Mouse (Mus musculus): ENCODE measurements around the gene Nkd2.

Gene Nkd2

GRCm38 (mm10) chr13:73847465-73847836 lies at the start of gene Nkd2:
TSS of gene Nkd2 (minus strand) at chr13:73847631.
- ChIA-PET POLR2A (interaction anchor here in 3 of 4 experiments (0.7 to 3.1 kb wide), 19 partner anchors 8 to 215 kb away, joined by 3 to 11 read pairs (median 4); partner anchors contain the start of genes Brd9 (in 2 of the 3), Trip13 (in 2 of the 3), Cep72 (in 1 of the 3) and Tppp (in 1 of the 3)), CTCF (interaction anchor here in 3 of 4 experiments (0.5 to 2.3 kb wide), 16 partner anchors 9 to 1883 kb away, joined by 3 to 11 read pairs (median 4); partner anchors contain the start of genes Brd9 (in 1 of the 3) and Trip13 (in 1 of the 3))

GRCm38 (mm10) chr13:73892493-73893178 lies 45.2 kb upstream of the Nkd2 start:
- ChIA-PET POLR2A (interaction anchor here in 1 of 4 experiments (0.7 to 1.4 kb wide), 2 partner anchors 16 to 84 kb away, joined by 3 to 5 read pairs; no protein-coding TSS in a partner anchor), CTCF (interaction anchor here in 1 of 4 experiments (0.9 kb wide), 1 partner anchor 13 kb away, joined by 3 read pairs; no protein-coding TSS in a partner anchor)

- CTCF ChIA-PET: no interaction called here
- POLR2A ChIA-PET: interaction anchor here in 1 of 4 experiments (1.1 kb wide), 1 partner anchor 122 kb away, joined by 3 read pairs; the partner anchor contains the start of gene Tppp
These were observed 40.0 kb upstream of the Nkd2 start for GRCm38 (mm10) chr13:73887415-73887874.

- ChIA-PET POLR2A (interaction anchor here in 1 of 4 experiments (1.1 kb wide), 1 partner anchor 123 kb away, joined by 3 read pairs; the partner anchor contains the start of gene Tppp), CTCF (no interaction called here)
These were observed 39.2 kb upstream of the Nkd2 start for GRCm38 (mm10) chr13:73886601-73887000.

GRCm38 (mm10) chr13:73886066-73886465 lies 38.6 kb upstream of the Nkd2 start:
- ChIA-PET CTCF (interaction anchor here in 1 of 4 experiments (0.6 kb wide), 1 partner anchor 20 kb away, joined by 3 read pairs; no protein-coding TSS in a partner anchor), POLR2A (interaction anchor here in 2 of 4 experiments (0.8 to 1.3 kb wide), 4 partner anchors 39 to 122 kb away, joined by 3 read pairs; no protein-coding TSS in a partner anchor)

- CTCF ChIA-PET: interaction anchor here in 1 of 4 experiments (0.6 kb wide), 1 partner anchor 20 kb away, joined by 3 read pairs; no protein-coding TSS in a partner anchor
- POLR2A ChIA-PET: interaction anchor here in 2 of 4 experiments (0.8 to 1.3 kb wide), 4 partner anchors 39 to 122 kb away, joined by 3 read pairs; no protein-coding TSS in a partner anchor
These were observed 38.2 kb upstream of the Nkd2 start for GRCm38 (mm10) chr13:73885656-73886055.

GRCm38 (mm10) chr13:73881347-73881746 lies 33.9 kb upstream of the Nkd2 start:
- POLR2A ChIA-PET: interaction anchor here in 3 of 4 experiments (0.6 to 1.0 kb wide), 3 partner anchors 34 to 252 kb away, joined by 3 read pairs; partner anchors contain the start of gene Nkd2 (in 1 of the 3)
- CTCF ChIA-PET: interaction anchor here in 1 of 4 experiments (1.4 kb wide), 1 partner anchor 34 kb away, joined by 3 read pairs; no protein-coding TSS in a partner anchor

- POLR2A ChIA-PET: interaction anchor here in 1 of 4 experiments (0.8 kb wide), 1 partner anchor 58 kb away, joined by 3 read pairs; the partner anchor contains the start of genes Brd9 and Trip13
These were observed 32.4 kb upstream of the Nkd2 start for GRCm38 (mm10) chr13:73879824-73880223.

GRCm38 (mm10) chr13:73872159-73872558 lies 24.7 kb upstream of the Nkd2 start:
- POLR2A ChIA-PET: interaction anchor here in 2 of 4 experiments (0.5 to 1.4 kb wide), 4 partner anchors 24 to 200 kb away, joined by 3 to 4 read pairs (median 4); partner anchors contain the start of genes Brd9 (in 1 of the 2) and Trip13 (in 1 of the 2)
- CTCF ChIA-PET: interaction anchor here in 3 of 4 experiments (0.6 to 0.8 kb wide), 3 partner anchors 25 to 168 kb away, joined by 3 read pairs; partner anchors contain the start of gene Nkd2 (in 1 of the 3)

More at GRCm38 (mm10) chr13:73879824-73880223, 32.4 kb upstream of the Nkd2 start:
- CTCF ChIA-PET: interaction anchor here in 2 of 4 experiments (0.5 to 1.2 kb wide), 9 partner anchors 9 to 462 kb away, joined by 3 to 7 read pairs (median 3); no protein-coding TSS in a partner anchor

GRCm38 (mm10) chr13:73846589-73847464 lies 604 bp downstream of the Nkd2 start:
- CTCF ChIA-PET: interaction anchor here in 3 of 4 experiments (0.5 to 2.3 kb wide), 15 partner anchors 9 to 1882 kb away, joined by 3 to 11 read pairs (median 4); partner anchors contain the start of genes Brd9 (in 1 of the 3) and Trip13 (in 1 of the 3)
- POLR2A ChIA-PET: interaction anchor here in 3 of 4 experiments (0.7 to 3.1 kb wide), 20 partner anchors 8 to 215 kb away, joined by 3 to 11 read pairs (median 4); partner anchors contain the start of genes Brd9 (in 2 of the 3), Trip13 (in 2 of the 3), Cep72 (in 1 of the 3) and Tppp (in 1 of the 3)

GRCm38 (mm10) chr13:73842696-73843095 lies 4.7 kb downstream of the Nkd2 start:
- ChIA-PET CTCF (no interaction called here), POLR2A (no interaction called here)

- POLR2A ChIA-PET: interaction anchor here in 1 of 4 experiments (1.1 kb wide), 1 partner anchor 8 kb away, joined by 4 read pairs; the partner anchor contains the start of gene Nkd2
- CTCF ChIA-PET: interaction anchor here in 1 of 4 experiments (0.5 kb wide), 1 partner anchor 122 kb away, joined by 4 read pairs; no protein-coding TSS in a partner anchor
These were observed 7.7 kb downstream of the Nkd2 start for GRCm38 (mm10) chr13:73839740-73840139.

GRCm38 (mm10) chr13:73839137-73839548 lies 8.3 kb downstream of the Nkd2 start:
- ChIA-PET POLR2A (interaction anchor here in 1 of 4 experiments (1.1 kb wide), 1 partner anchor 9 kb away, joined by 4 read pairs; the partner anchor contains the start of gene Nkd2), CTCF (interaction anchor here in 1 of 4 experiments (1.0 kb wide), 1 partner anchor 13 kb away, joined by 3 read pairs; no protein-coding TSS in a partner anchor)

- POLR2A ChIA-PET: interaction anchor here in 1 of 4 experiments (0.6 to 1.2 kb wide), 2 partner anchors 9 to 171 kb away, joined by 4 read pairs; partner anchors contain the start of genes Nkd2 and Tppp
These were observed 9.7 kb downstream of the Nkd2 start for GRCm38 (mm10) chr13:73837708-73838107.

GRCm38 (mm10) chr13:73836491-73836890 lies 10.9 kb downstream of the Nkd2 start:
- POLR2A ChIA-PET: interaction anchor here in 2 of 4 experiments (0.7 to 1.7 kb wide), 5 partner anchors 10 to 102 kb away, joined by 3 to 11 read pairs (median 8); partner anchors contain the start of gene Nkd2 (in 2 of the 2)
- CTCF ChIA-PET: interaction anchor here in 3 of 4 experiments (0.9 to 2.3 kb wide), 4 partner anchors 10 to 14 kb away, joined by 3 to 11 read pairs (median 6); partner anchors contain the start of gene Nkd2 (in 2 of the 3)

More at GRCm38 (mm10) chr13:73837708-73838107, 9.7 kb downstream of the Nkd2 start:
- CTCF ChIA-PET: no interaction called here

- ChIA-PET POLR2A (interaction anchor here in 2 of 4 experiments (1.2 to 1.7 kb wide), 4 partner anchors 11 to 73 kb away, joined by 3 to 11 read pairs (median 10); partner anchors contain the start of gene Nkd2 (in 2 of the 2)), CTCF (interaction anchor here in 3 of 4 experiments (0.9 to 2.3 kb wide), 4 partner anchors 10 to 112 kb away, joined by 3 to 11 read pairs (median 6); partner anchors contain the start of gene Nkd2 (in 2 of the 3))
These were observed 11.6 kb downstream of the Nkd2 start for GRCm38 (mm10) chr13:73835791-73836190.

All from embryonic stem cell, embryonic (primary cell).